Mouse (Mus musculus): ENCODE measurements around the gene Rbm5.

DNA sequence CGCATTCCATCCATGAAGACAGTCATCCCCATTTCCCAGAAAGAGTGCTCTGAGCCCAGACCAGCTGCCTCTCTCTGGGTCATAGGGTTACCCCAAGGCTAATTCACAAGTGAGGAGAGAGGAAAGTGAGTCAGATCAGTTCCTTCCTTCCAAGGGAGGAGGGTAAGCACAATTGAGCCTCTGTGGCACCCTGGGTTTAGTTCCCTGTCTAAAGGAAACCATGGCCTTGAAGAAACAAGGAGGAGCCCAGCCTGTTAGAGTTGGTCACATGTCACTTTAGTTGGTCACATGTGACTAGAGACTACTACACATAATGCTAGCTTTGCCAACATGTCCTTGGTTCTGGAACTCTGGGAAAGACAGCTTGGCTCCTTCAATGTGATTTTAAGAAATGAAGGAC lies 46.0 kb downstream of the Rbm5 start:
- no peak for TF ChIP-seq CTCF (IDR thresholded peaks at IDR 0.05; ENCODE audit: low read depth, low read length)
- no peak for TF ChIP-seq POLR2A (IDR thresholded peaks at IDR 0.05; ENCODE audit: insufficient read depth, low read length)
- no peak for TF ChIP-seq EP300 (IDR thresholded peaks at IDR 0.05; ENCODE audit: insufficient read depth, low read depth, low read length)
